Mouse (Mus musculus) myocyte (in vitro differentiated cells): ENCODE data around the gene Ercc1. TPM values are rescaled to one million over a fixed set of nuclear protein-coding genes. Genes with fewer than 3 reads are reported as not detected.
A peak's percentile ranks its signal among the peaks of the same experiment; 100 is the strongest.

Experiments
- H3K27me3 ChIP-seq: one replicate; pipeline ENCODE4 v1.6.1; 2011; ENCODE audit not compliant: control insufficient read depth, insufficient read depth, insufficient read length
- H3K36me3 ChIP-seq: one replicate; pipeline ENCODE4 v1.6.1; 2011; ENCODE audit not compliant: control insufficient read depth, insufficient read depth
- H3K4me2 ChIP-seq: one replicate; pipeline ENCODE4 v1.6.1; 2011; ENCODE audit warnings: low read depth, control low read depth
- H3K4me3 ChIP-seq: one replicate; pipeline ENCODE4 v1.5.1; 2011; ENCODE audit warnings: mild to moderate bottlenecking, control low read depth, moderate library complexity
- H3K79me2 ChIP-seq: one replicate; pipeline ENCODE4 v1.6.1; 2011; ENCODE audit not compliant: control insufficient read depth, insufficient read depth
- H3ac ChIP-seq: one replicate; pipeline ENCODE4 v1.6.1; 2011; ENCODE audit not compliant: control insufficient read depth, insufficient read length
- CEBPB ChIP-seq: IDR thresholded peaks from 2 replicates; pipeline ENCODE4 v1.6.1; 2011; ENCODE audit warnings: mild to moderate bottlenecking, moderate library complexity; ENCODE audit not compliant: poor library complexity, insufficient read depth, severe bottlenecking
- E2F4 ChIP-seq: IDR thresholded peaks from one replicate; pipeline ENCODE4 v1.6.1; 2011; ENCODE audit warnings: mild to moderate bottlenecking, control low read depth, moderate library complexity; ENCODE audit not compliant: insufficient read depth
- MAX ChIP-seq: IDR thresholded peaks from one replicate; pipeline ENCODE4 v1.6.1; 2011; ENCODE audit warnings: low read depth, mild to moderate bottlenecking, control low read depth
- MYOD1 ChIP-seq, 3 experiments: IDR thresholded peaks; one replicate each; pipeline ENCODE4 v1.6.1; 2011; ENCODE audit warnings: control low read depth in 2 of 3, low read depth in 2 of 3, mild to moderate bottlenecking in 2 of 3, moderate library complexity in 1 of 3; ENCODE audit not compliant: insufficient read length in 2 of 3, control insufficient read depth in 1 of 3
- MYOG ChIP-seq, 3 experiments: IDR thresholded peaks; one replicate each; pipeline ENCODE4 v1.6.1; 2011; ENCODE audit warnings: control low read depth in 2 of 3, low read depth in 2 of 3, mild to moderate bottlenecking in 2 of 3; ENCODE audit not compliant: insufficient read length in 2 of 3, control insufficient read depth in 1 of 3, insufficient read depth in 1 of 3
- POLR2A ChIP-seq: IDR thresholded peaks from one replicate; pipeline ENCODE4 v1.6.1; 2011; ENCODE audit warnings: low read depth, mild to moderate bottlenecking, control low read depth, moderate library complexity; ENCODE audit not compliant: insufficient read length
- POLR2AphosphoS2 ChIP-seq: IDR thresholded peaks from one replicate; pipeline ENCODE4 v1.6.1; 2011; ENCODE audit warnings: low read depth, control low read depth; ENCODE audit not compliant: insufficient read length
- REST ChIP-seq: IDR thresholded peaks from one replicate; pipeline ENCODE4 v1.6.1; 2011; ENCODE audit warnings: mild to moderate bottlenecking, control low read depth, moderate library complexity; ENCODE audit not compliant: insufficient read depth, insufficient read length
- SRF ChIP-seq: IDR thresholded peaks from one replicate; pipeline ENCODE4 v1.6.1; 2011; ENCODE audit warnings: low read depth; ENCODE audit not compliant: control insufficient read depth, insufficient read length
- TCF12 ChIP-seq: IDR thresholded peaks from one replicate; pipeline ENCODE4 v1.6.1; 2011; ENCODE audit warnings: mild to moderate bottlenecking, control low read depth; ENCODE audit not compliant: poor library complexity, insufficient read depth, severe bottlenecking
- TCF3 ChIP-seq: IDR thresholded peaks from one replicate; pipeline ENCODE4 v1.6.1; 2011; ENCODE audit warnings: low read depth, control low read depth; ENCODE audit not compliant: insufficient read length
- USF1 ChIP-seq: IDR thresholded peaks from one replicate; pipeline ENCODE4 v1.6.1; 2011; ENCODE audit warnings: low read depth, mild to moderate bottlenecking, control low read depth, moderate library complexity
- polyA plus RNA-seq: library from polyadenylated mRNA; unstranded; fragments of >200 nt; fragmentation: generic; extraction: Trizol; gene quantifications from one replicate; pipeline ENCODE4 v1.2.1, GENCODE M21; 2012; ENCODE audit warnings: missing spikeins

The Ercc1 gene
- polyA plus RNA-seq, 1 experiment, result 83.1 TPM

- H3K36me3 ChIP-seq, result no peaks in the 10 kb centered on the region
These were observed 49.9 kb downstream of the Ercc1 start for GRCm38 (mm10) chr7:19394484-19394883.

GRCm38 (mm10) chr7:19399496-19400280, 55.1 kb downstream of the Ercc1 start:
- Histone ChIP-seq H3K36me3 (no peaks in the 10 kb centered on the region), H3ac (no peak overlapping the region), H3K4me2 (peak overlapping the region; percentile 64), H3K79me2 (no peaks in the 10 kb centered on the region), H3K27me3 (peaks cover 17% of the 10 kb centered on the region), H3K4me3 (no peak overlapping the region)
- TF ChIP-seq MAX (no peak), MYOD1 (IDR thresholded peaks at IDR 0.05; ENCODE audit: control insufficient read depth in 1 of 3, insufficient read length in 2 of 3, low read depth in 2 of 3) (no peak), POLR2AphosphoS2 (no peak), POLR2A (no peak), TCF12 (no peak), USF1 (no peak), REST (no peak), SRF (no peak), TCF3 (no peak), MYOG (IDR thresholded peaks at IDR 0.05; ENCODE audit: control insufficient read depth in 1 of 3, insufficient read depth in 1 of 3, insufficient read length in 2 of 3, low read depth in 2 of 3) (no peak), E2F4 (no peak)

More at GRCm38 (mm10) chr7:19394484-19394883, 49.9 kb downstream of the Ercc1 start:
- no peak overlapping the region for H3ac ChIP-seq
- H3K79me2 ChIP-seq, result no peaks in the 10 kb centered on the region
- no peak overlapping the region for H3K4me3 ChIP-seq
- H3K27me3 ChIP-seq, result no peaks in the 10 kb centered on the region
- no peak overlapping the region for H3K4me2 ChIP-seq
- TF ChIP-seq REST (no peak), MYOD1 (IDR thresholded peaks at IDR 0.05; ENCODE audit: control insufficient read depth in 1 of 3, insufficient read length in 2 of 3, low read depth in 2 of 3) (no peak), TCF3 (no peak), USF1 (no peak), MYOG (IDR thresholded peaks at IDR 0.05; ENCODE audit: control insufficient read depth in 1 of 3, insufficient read depth in 1 of 3, insufficient read length in 2 of 3, low read depth in 2 of 3) (no peak), MAX (no peak), CEBPB (no peak), SRF (no peak), TCF12 (no peak), E2F4 (no peak), POLR2A (no peak), POLR2AphosphoS2 (no peak)

GRCm38 (mm10) chr7:19400946-19401345, 56.4 kb downstream of the Ercc1 start:
- no peak for TF ChIP-seq MAX
- no peak for TF ChIP-seq USF1
- no peak for TF ChIP-seq CEBPB
- TF ChIP-seq E2F4, result no peak
- TF ChIP-seq TCF3, result no peak
- no peak for TF ChIP-seq MYOG (IDR thresholded peaks at IDR 0.05; ENCODE audit: control insufficient read depth in 1 of 3, insufficient read depth in 1 of 3, insufficient read length in 2 of 3, low read depth in 2 of 3)
- TF ChIP-seq TCF12, result no peak
- no peak for TF ChIP-seq MYOD1 (IDR thresholded peaks at IDR 0.05; ENCODE audit: control insufficient read depth in 1 of 3, insufficient read length in 2 of 3, low read depth in 2 of 3)
- no peak for TF ChIP-seq REST
- TF ChIP-seq POLR2A, result no peak
- TF ChIP-seq SRF, result no peak
- TF ChIP-seq POLR2AphosphoS2, result no peak
- Histone ChIP-seq H3K4me2 (no peak overlapping the region), H3ac (no peak overlapping the region), H3K36me3 (no peaks in the 10 kb centered on the region), H3K27me3 (peaks cover 17% of the 10 kb centered on the region), H3K79me2 (no peaks in the 10 kb centered on the region), H3K4me3 (no peak overlapping the region)

- H3K36me3 ChIP-seq, result no peaks in the 10 kb centered on the region
- H3K4me3 ChIP-seq, result no peak overlapping the region
- H3K27me3 ChIP-seq, result peaks cover 17% of the 10 kb centered on the region
- H3K79me2 ChIP-seq, result no peaks in the 10 kb centered on the region
- no peak for TF ChIP-seq MYOG (IDR thresholded peaks at IDR 0.05; ENCODE audit: control insufficient read depth in 1 of 3, insufficient read depth in 1 of 3, insufficient read length in 2 of 3, low read depth in 2 of 3)
- no peak for TF ChIP-seq USF1
- no peak for TF ChIP-seq SRF
- no peak for TF ChIP-seq POLR2A
- TF ChIP-seq E2F4, result no peak
- TF ChIP-seq REST, result no peak
- no peak for TF ChIP-seq MYOD1 (IDR thresholded peaks at IDR 0.05; ENCODE audit: control insufficient read depth in 1 of 3, insufficient read length in 2 of 3, low read depth in 2 of 3)
- no peak for TF ChIP-seq TCF12
- TF ChIP-seq POLR2AphosphoS2, result no peak
- no peak for TF ChIP-seq CEBPB
- TF ChIP-seq MAX, result no peak
- TF ChIP-seq TCF3, result no peak
- no peak overlapping the region for H3ac ChIP-seq
- no peak overlapping the region for H3K4me2 ChIP-seq
These were observed 58.0 kb downstream of the Ercc1 start for GRCm38 (mm10) chr7:19402535-19403112.
